Mouse (Mus musculus): ENCODE data around the gene Nme8. TPM values are rescaled to one million over a fixed set of nuclear protein-coding genes. Genes with fewer than 3 reads are reported as not detected.

Nme8 gene
- polyA plus RNA-seq, 1 experiment = not detected

- Histone ChIP-seq H3K27ac (replicated peaks; ENCODE audit: low read depth, low read length) (no peak within 1 kb of the TSS), H3K4me3 (ENCODE audit: insufficient read depth, low read depth, low read length) (peak within 1 kb of the TSS; percentile 69), H3K4me1 (ENCODE audit: control insufficient read depth, insufficient read depth, insufficient read length, low read length) (peaks cover 2% of the 10 kb centered on the region; the same call in 1 of the 2 replicates)
These were observed 78.2 kb downstream of the Nme8 start, which contains the start of gene Epdr1 for GRCm38 (mm10) chr13:19619216-19619927. Epdr1 (minus strand) TSS chr13:19619927.

GRCm38 (mm10) chr13:19618841-19619215 is 78.8 kb downstream of the Nme8 start:
- Histone ChIP-seq H3K27ac (replicated peaks; ENCODE audit: low read depth, low read length) (no peak overlapping the region), H3K4me1 (ENCODE audit: control insufficient read depth, insufficient read depth, insufficient read length, low read length) (peaks cover 2% of the 10 kb centered on the region; the same call in 1 of the 2 replicates), H3K4me3 (ENCODE audit: insufficient read depth, low read depth, low read length) (peak overlapping the region; percentile 69)

- Histone ChIP-seq H3K4me3 (ENCODE audit: insufficient read depth, low read depth, low read length) (no peak overlapping the region), H3K27ac (replicated peaks; ENCODE audit: low read depth, low read length) (no peak overlapping the region), H3K4me1 (ENCODE audit: control insufficient read depth, insufficient read depth, insufficient read length, low read length) (no peaks in the 10 kb centered on the region)
These were observed 79.5 kb downstream of the Nme8 start for GRCm38 (mm10) chr13:19618081-19618480.

GRCm38 (mm10) chr13:19614311-19614710 is 83.3 kb downstream of the Nme8 start:
- no peaks in the 10 kb centered on the region for H3K4me1 ChIP-seq (ENCODE audit: control insufficient read depth, insufficient read depth, insufficient read length, low read length)
- no peak overlapping the region for H3K4me3 ChIP-seq (ENCODE audit: insufficient read depth, low read depth, low read length)
- H3K27ac ChIP-seq (replicated peaks; ENCODE audit: low read depth, low read length) = no peak overlapping the region

- H3K27ac ChIP-seq (replicated peaks; ENCODE audit: low read depth, low read length) = no peak overlapping the region
- no peak overlapping the region for H3K4me3 ChIP-seq (ENCODE audit: insufficient read depth, low read depth, low read length)
- H3K4me1 ChIP-seq (ENCODE audit: control insufficient read depth, insufficient read depth, insufficient read length, low read length) = no peaks in the 10 kb centered on the region
These were observed 84.2 kb downstream of the Nme8 start for GRCm38 (mm10) chr13:19613426-19613825.

- H3K27ac ChIP-seq (replicated peaks; ENCODE audit: low read depth, low read length) = no peak overlapping the region
- no peaks in the 10 kb centered on the region for H3K4me1 ChIP-seq (ENCODE audit: control insufficient read depth, insufficient read depth, insufficient read length, low read length)
These were observed 84.6 kb downstream of the Nme8 start for GRCm38 (mm10) chr13:19612963-19613362.

GRCm38 (mm10) chr13:19612348-19612747 is 85.2 kb downstream of the Nme8 start:
- no peak overlapping the region for H3K27ac ChIP-seq (replicated peaks; ENCODE audit: low read depth, low read length)
- H3K4me1 ChIP-seq (ENCODE audit: control insufficient read depth, insufficient read depth, insufficient read length, low read length) = no peaks in the 10 kb centered on the region
- H3K4me3 ChIP-seq (ENCODE audit: insufficient read depth, low read depth, low read length) = no peak overlapping the region

More at GRCm38 (mm10) chr13:19612963-19613362, 84.6 kb downstream of the Nme8 start:
- no peak overlapping the region for H3K4me3 ChIP-seq (ENCODE audit: insufficient read depth, low read depth, low read length)

- H3K4me1 ChIP-seq (ENCODE audit: control insufficient read depth, insufficient read depth, insufficient read length, low read length) = no peaks in the 10 kb centered on the region
- no peak overlapping the region for H3K4me3 ChIP-seq (ENCODE audit: insufficient read depth, low read depth, low read length)
- no peak overlapping the region for H3K27ac ChIP-seq (replicated peaks; ENCODE audit: low read depth, low read length)
These were observed 89.5 kb downstream of the Nme8 start for GRCm38 (mm10) chr13:19608120-19608519.

- H3K4me1 ChIP-seq (ENCODE audit: control insufficient read depth, insufficient read depth, insufficient read length, low read length) = no peaks in the 10 kb centered on the region
- H3K4me3 ChIP-seq (ENCODE audit: insufficient read depth, low read depth, low read length) = no peak overlapping the region
- no peak overlapping the region for H3K27ac ChIP-seq (replicated peaks; ENCODE audit: low read depth, low read length)
These were observed 92.7 kb downstream of the Nme8 start for GRCm38 (mm10) chr13:19604916-19605315.

GRCm38 (mm10) chr13:19603719-19604118 is 93.9 kb downstream of the Nme8 start:
- H3K4me1 ChIP-seq (ENCODE audit: control insufficient read depth, insufficient read depth, insufficient read length, low read length) = no peaks in the 10 kb centered on the region
- H3K4me3 ChIP-seq (ENCODE audit: insufficient read depth, low read depth, low read length) = no peak overlapping the region

GRCm38 (mm10) chr13:19602531-19602930 is 95.1 kb downstream of the Nme8 start:
- Histone ChIP-seq H3K4me3 (ENCODE audit: insufficient read depth, low read depth, low read length) (no peak overlapping the region), H3K27ac (replicated peaks; ENCODE audit: low read depth, low read length) (no peak overlapping the region), H3K4me1 (ENCODE audit: control insufficient read depth, insufficient read depth, insufficient read length, low read length) (no peaks in the 10 kb centered on the region)

More at GRCm38 (mm10) chr13:19603719-19604118, 93.9 kb downstream of the Nme8 start:
- no peak overlapping the region for H3K27ac ChIP-seq (replicated peaks; ENCODE audit: low read depth, low read length)

GRCm38 (mm10) chr13:19599242-19599641 is 98.4 kb downstream of the Nme8 start:
- Histone ChIP-seq H3K27ac (replicated peaks; ENCODE audit: low read depth, low read length) (no peak overlapping the region), H3K4me1 (ENCODE audit: control insufficient read depth, insufficient read depth, insufficient read length, low read length) (no peaks in the 10 kb centered on the region)

GRCm38 (mm10) chr13:19595141-19595540 is 102.5 kb downstream of the Nme8 start:
- no peak overlapping the region for H3K4me3 ChIP-seq (ENCODE audit: insufficient read depth, low read depth, low read length)
- no peaks in the 10 kb centered on the region for H3K4me1 ChIP-seq (ENCODE audit: control insufficient read depth, insufficient read depth, insufficient read length, low read length)
- no peak overlapping the region for H3K27ac ChIP-seq (replicated peaks; ENCODE audit: low read depth, low read length)

More at GRCm38 (mm10) chr13:19599242-19599641, 98.4 kb downstream of the Nme8 start:
- H3K4me3 ChIP-seq (ENCODE audit: insufficient read depth, low read depth, low read length) = no peak overlapping the region

Measured in brown adipose tissue, adult 24 weeks (tissue).